Mouse (Mus musculus): Measurements from ENCODE around the gene Sypl.

DNA sequence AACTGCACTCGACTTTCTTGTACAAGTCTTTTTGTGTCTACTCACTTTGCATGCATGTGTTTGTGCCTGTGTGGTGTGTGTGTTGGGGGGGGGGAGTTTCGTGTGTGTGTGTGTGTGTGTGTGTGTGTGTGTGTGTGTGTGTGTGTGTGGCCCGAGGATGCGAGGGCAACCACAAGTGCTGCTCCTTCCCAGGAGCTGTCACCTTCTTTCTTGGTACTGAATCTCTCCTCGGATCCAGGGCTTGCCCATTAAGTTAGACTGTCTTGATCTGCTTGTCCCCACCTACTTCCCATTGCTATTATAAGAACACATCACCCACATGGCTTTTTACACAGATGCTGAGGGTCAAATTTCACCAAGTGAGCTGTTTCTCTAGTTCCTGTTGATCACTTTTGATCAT is 45.1 kb downstream of the Sypl start:
- TF ChIP-seq CTCF (IDR thresholded peaks at IDR 0.05; ENCODE audit: borderline replicate concordance, extremely low read depth, insufficient read depth, insufficient read length) (no peak), POLR2A (IDR thresholded peaks at IDR 0.05; ENCODE audit: borderline replicate concordance, extremely low read depth, insufficient read depth, insufficient read length, poor library complexity, severe bottlenecking) (no peak)
